Mouse (Mus musculus) liver, embryonic 15.5 days (tissue): ENCODE measurements around the gene Atp13a2. TPM values are rescaled to one million over a fixed set of nuclear protein-coding genes. Genes with fewer than 3 reads are reported as not detected.
A peak's percentile ranks its signal among the peaks of the same experiment; 100 is the strongest.

Source experiments
- ATAC-seq: fragments of 200-750 bp; cut with Nextera tagmentation; 2 replicates; pipeline ENCODE4 v1.8.0; 2017; ENCODE audit warnings: moderate number of reproducible peaks, mild to moderate bottlenecking, moderate library complexity; ENCODE audit not compliant: insufficient read depth
- H3K27ac ChIP-seq: fragments of 300-500 bp; sonication (generic); replicated peaks from 2 replicates; pipeline ENCODE4 v1.5.1; 2015; ENCODE audit warnings: mild to moderate bottlenecking, inconsistent platforms
- H3K27me3 ChIP-seq: fragments of 300-500 bp; sonication (generic); 2 replicates; pipeline ENCODE4 v1.6.1; 2015; ENCODE audit warnings: mild to moderate bottlenecking, inconsistent platforms
- H3K36me3 ChIP-seq: fragments of 300-500 bp; sonication (generic); replicated peaks from 2 replicates; pipeline ENCODE4 v1.6.1; 2015; ENCODE audit warnings: moderate library complexity, mild to moderate bottlenecking, inconsistent platforms
- H3K4me1 ChIP-seq: fragments of 300-500 bp; sonication (generic); replicated peaks from 2 replicates; pipeline ENCODE4 v1.6.1; 2015; ENCODE audit warnings: inconsistent platforms
- H3K4me2 ChIP-seq: fragments of 300-500 bp; sonication (generic); 2 replicates; pipeline ENCODE4 v1.6.1; 2015; ENCODE audit warnings: moderate library complexity, mild to moderate bottlenecking, inconsistent platforms
- H3K4me3 ChIP-seq: fragments of 300-500 bp; sonication (generic); replicated peaks from 2 replicates; pipeline ENCODE4 v1.5.1; 2015; ENCODE audit warnings: mild to moderate bottlenecking, inconsistent platforms
- H3K9ac ChIP-seq: fragments of 300-500 bp; sonication (generic); 2 replicates; pipeline ENCODE4 v1.6.1; 2015; ENCODE audit warnings: moderate library complexity, mild to moderate bottlenecking, inconsistent platforms
- H3K9me3 ChIP-seq: fragments of 300-500 bp; sonication (generic); replicated peaks from 2 replicates; pipeline ENCODE4 v1.6.1; 2016; ENCODE audit warnings: inconsistent platforms
- WGBS: fragments of 180-500 bp; shearing (Covaris S2); methylation state at CpG from one replicate; pipeline ENCODE4 v1.1.7; 2015; ENCODE audit warnings: mixed read lengths; ENCODE audit not compliant: insufficient replicate concordance; 5-methylcytosine and 5-hydroxymethylcytosine counted together
- polyA plus RNA-seq: library from polyadenylated mRNA; unstranded; fragments of >200 nt; fragmentation: Nextera tagmentation; extraction: Ambion mirVana; gene quantifications from 2 replicates; pipeline ENCODE4 v1.2.1, GENCODE M21; 2015

The Atp13a2 gene
- polyA plus RNA-seq, 1 experiment from 2014 or later, result 17.4 TPM

- Histone ChIP-seq H3K4me3 (no peak overlapping the region), H3K27me3 (no peaks in the 10 kb centered on the region), H3K9ac (no peak overlapping the region), H3K4me1 (peaks cover 9% of the 10 kb centered on the region), H3K36me3 (peaks cover 51% of the 10 kb centered on the region), H3K4me2 (no peak overlapping the region), H3K9me3 (no peaks in the 10 kb centered on the region), H3K27ac (no peak overlapping the region)
- peak; percentile 51; the same call in 1 of the 2 replicates for ATAC-seq
- 32% methylated on average over 9 of the region's 9 CpGs for WGBS
These were observed 10.1 kb downstream of the Atp13a2 start for GRCm38 (mm10) chr4:140996812-140997211.

- no peak overlapping the region for H3K4me2 ChIP-seq
- H3K27me3 ChIP-seq, result peaks cover 16% of the 10 kb centered on the region
- ATAC-seq, result no peak
- no peak overlapping the region for H3K4me3 ChIP-seq
- H3K9me3 ChIP-seq, result no peaks in the 10 kb centered on the region
- 79% methylated on average over 13 of the region's 13 CpGs for WGBS
- H3K36me3 ChIP-seq, result peaks cover 36% of the 10 kb centered on the region
- peaks cover 19% of the 10 kb centered on the region for H3K4me1 ChIP-seq
- no peak overlapping the region for H3K27ac ChIP-seq
- no peak overlapping the region for H3K9ac ChIP-seq
These were observed 19.3 kb downstream of the Atp13a2 start for GRCm38 (mm10) chr4:141005983-141006382.

DNA sequence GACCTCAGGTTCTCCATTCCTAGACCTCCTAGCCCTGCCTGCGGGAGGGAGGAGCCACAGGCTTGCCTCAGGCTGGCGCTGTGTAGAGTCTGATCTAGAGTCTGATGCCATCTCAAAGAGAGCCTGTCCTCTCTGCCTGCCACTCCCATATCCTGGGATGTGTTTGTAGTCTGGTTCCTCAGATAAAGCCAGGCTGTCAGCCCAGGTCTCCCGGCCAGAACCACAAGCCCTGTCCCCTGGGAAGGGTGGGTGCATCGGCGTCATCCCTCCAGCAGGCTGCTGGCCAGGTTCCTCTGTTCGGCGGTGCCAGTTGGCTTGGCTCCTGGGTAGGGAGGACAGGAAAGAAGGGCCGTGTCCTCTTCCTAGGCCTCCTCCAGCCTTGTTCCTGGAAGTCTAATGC, 21.4 kb downstream of the Atp13a2 start:
- H3K27ac ChIP-seq, result 0 out of 2 replicates have a peak overlapping the region, but pooled peaks have one; percentile 24
- ATAC-seq, result peak; percentile 83
- no peaks in the 10 kb centered on the region for H3K9me3 ChIP-seq
- H3K36me3 ChIP-seq, result peaks cover 30% of the 10 kb centered on the region
- H3K4me3 ChIP-seq, result no peak overlapping the region
- H3K4me1 ChIP-seq, result peaks cover 19% of the 10 kb centered on the region
- peaks cover 36% of the 10 kb centered on the region for H3K27me3 ChIP-seq
- peak overlapping the region; percentile 13; the same call in 1 of the 2 replicates for H3K4me2 ChIP-seq
- WGBS, result 26% methylated on average over 8 of the region's 8 CpGs
- H3K9ac ChIP-seq, result no peak overlapping the region

- H3K9me3 ChIP-seq, result no peaks in the 10 kb centered on the region
- 18% methylated on average over 7 of the region's 7 CpGs for WGBS
- H3K9ac ChIP-seq, result 0 out of 2 replicates have a peak within 1 kb of the TSS, but pooled peaks have one; percentile 6
- peak within 1 kb of the TSS; percentile 36 for H3K4me3 ChIP-seq
- no peak for ATAC-seq
- H3K27ac ChIP-seq, result no peak within 1 kb of the TSS
- H3K27me3 ChIP-seq, result peaks cover 40% of the 10 kb centered on the region
- H3K4me2 ChIP-seq, result peak within 1 kb of the TSS; percentile 59
- peaks cover 20% of the 10 kb centered on the region for H3K36me3 ChIP-seq
- H3K4me1 ChIP-seq, result peaks cover 19% of the 10 kb centered on the region
These were observed 23.4 kb downstream of the Atp13a2 start, which contains the start of gene Mfap2 for GRCm38 (mm10) chr4:141010118-141010517. TSS of gene Mfap2 (plus strand) at chr4:141010418.

GRCm38 (mm10) chr4:141010526-141010925, 23.9 kb downstream of the Atp13a2 start:
- Histone ChIP-seq H3K27me3 (peaks cover 40% of the 10 kb centered on the region), H3K4me2 (peak overlapping the region; percentile 59), H3K36me3 (peaks cover 17% of the 10 kb centered on the region), H3K4me3 (peak overlapping the region; percentile 36), H3K9ac (0 out of 2 replicates have a peak overlapping the region, but pooled peaks have one; percentile 6), H3K4me1 (peaks cover 19% of the 10 kb centered on the region), H3K27ac (no peak overlapping the region), H3K9me3 (no peaks in the 10 kb centered on the region)
- no peak for ATAC-seq
- WGBS, result 2% methylated on average over 26 of the region's 26 CpGs

GRCm38 (mm10) chr4:141010941-141011429, 24.3 kb downstream of the Atp13a2 start:
- no peak overlapping the region for H3K27ac ChIP-seq
- whole genome bisulfite sequencing, result 9% methylated on average over 17 of the region's 17 CpGs
- no peak overlapping the region for H3K9ac ChIP-seq

DNA sequence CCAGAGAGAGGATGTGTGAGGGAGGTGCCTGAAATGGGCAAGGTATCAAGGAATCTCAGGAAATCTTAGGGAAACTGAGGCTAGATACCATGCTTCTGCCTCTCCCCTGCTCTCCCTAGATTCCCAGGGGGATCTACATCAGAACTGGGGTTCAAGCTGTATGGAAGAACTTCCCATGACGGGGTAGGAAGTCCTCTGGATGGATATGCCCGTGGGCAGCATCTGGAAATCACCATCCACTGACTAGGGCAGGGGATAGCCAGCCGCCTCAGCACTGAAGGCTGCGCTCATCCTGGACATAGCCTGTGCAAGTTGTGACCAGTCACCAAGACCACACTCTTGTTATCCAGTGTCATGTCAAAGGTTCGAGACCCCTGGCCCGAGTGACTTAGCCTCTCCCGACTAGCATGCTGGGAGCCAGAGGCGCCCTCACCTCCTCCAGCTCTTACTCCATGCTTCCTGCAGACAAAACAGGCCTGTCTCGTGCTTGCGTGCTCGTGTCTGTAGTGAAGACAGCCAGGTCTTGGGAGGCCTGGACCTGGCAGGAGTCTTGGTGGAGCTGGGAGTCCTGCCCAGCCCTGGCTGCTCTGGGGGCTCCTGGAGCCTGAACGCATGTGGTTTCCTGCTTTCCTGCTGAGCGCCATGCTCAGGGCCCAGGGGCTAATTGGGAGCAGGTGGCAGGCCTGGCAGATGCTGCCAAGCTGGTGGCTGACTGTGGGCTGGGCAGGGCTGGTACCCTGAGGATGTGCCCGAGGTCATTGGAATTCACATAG, 25.1 kb downstream of the Atp13a2 start:
- no peak for ATAC-seq
- H3K9me3 ChIP-seq, result no peaks in the 10 kb centered on the region
- H3K27me3 ChIP-seq, result peaks cover 40% of the 10 kb centered on the region
- 63% methylated on average over 14 of the region's 14 CpGs for WGBS
- no peak overlapping the region for H3K4me2 ChIP-seq
- H3K36me3 ChIP-seq, result peaks cover 5% of the 10 kb centered on the region
- H3K4me1 ChIP-seq, result peaks cover 19% of the 10 kb centered on the region
- H3K9ac ChIP-seq, result no peak overlapping the region
- no peak overlapping the region for H3K4me3 ChIP-seq
- no peak overlapping the region for H3K27ac ChIP-seq

More at GRCm38 (mm10) chr4:141010941-141011429, 24.3 kb downstream of the Atp13a2 start:
- peaks cover 40% of the 10 kb centered on the region for H3K27me3 ChIP-seq
- peaks cover 13% of the 10 kb centered on the region for H3K36me3 ChIP-seq
- H3K4me1 ChIP-seq, result peaks cover 19% of the 10 kb centered on the region
- no peak for ATAC-seq
- no peaks in the 10 kb centered on the region for H3K9me3 ChIP-seq
- H3K4me2 ChIP-seq, result peak overlapping the region; percentile 59
- peak overlapping the region; percentile 36 for H3K4me3 ChIP-seq

- Histone ChIP-seq H3K36me3 (no peaks in the 10 kb centered on the region), H3K4me1 (peaks cover 19% of the 10 kb centered on the region), H3K4me2 (no peak overlapping the region), H3K9ac (no peak overlapping the region), H3K27me3 (peaks cover 40% of the 10 kb centered on the region), H3K9me3 (no peaks in the 10 kb centered on the region), H3K27ac (no peak overlapping the region), H3K4me3 (no peak overlapping the region)
- 69% methylated on average over 10 of the region's 10 CpGs for WGBS
- no peak for ATAC-seq
These were observed 25.9 kb downstream of the Atp13a2 start for GRCm38 (mm10) chr4:141012558-141012957.

DNA sequence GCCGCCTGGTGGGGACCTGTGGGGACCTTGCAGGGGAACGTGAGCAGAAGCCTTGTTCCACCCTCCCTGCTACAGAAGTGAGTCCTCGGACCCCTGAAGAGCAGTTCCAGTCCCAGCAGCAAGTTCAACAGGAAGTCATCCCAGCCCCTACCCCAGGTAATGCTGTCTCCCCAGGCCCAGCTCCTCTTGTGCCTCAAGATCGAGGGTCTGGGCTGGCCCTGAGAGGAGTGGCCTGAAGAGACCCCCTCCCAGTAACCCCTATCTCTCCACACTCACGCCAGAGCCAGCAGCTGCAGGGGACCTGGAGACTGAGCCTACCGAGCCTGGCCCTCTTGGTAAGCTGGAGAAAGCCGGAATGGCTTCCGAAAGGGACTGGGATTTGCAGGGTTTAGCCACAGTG, 27.4 kb downstream of the Atp13a2 start:
- H3K4me2 ChIP-seq, result no peak overlapping the region
- no peaks in the 10 kb centered on the region for H3K9me3 ChIP-seq
- no peaks in the 10 kb centered on the region for H3K36me3 ChIP-seq
- H3K27ac ChIP-seq, result no peak overlapping the region
- peaks cover 40% of the 10 kb centered on the region for H3K27me3 ChIP-seq
- H3K4me1 ChIP-seq, result peaks cover 6% of the 10 kb centered on the region
- WGBS, result 58% methylated on average over 8 of the region's 8 CpGs
- no peak overlapping the region for H3K9ac ChIP-seq
- ATAC-seq, result no peak
- H3K4me3 ChIP-seq, result no peak overlapping the region

DNA sequence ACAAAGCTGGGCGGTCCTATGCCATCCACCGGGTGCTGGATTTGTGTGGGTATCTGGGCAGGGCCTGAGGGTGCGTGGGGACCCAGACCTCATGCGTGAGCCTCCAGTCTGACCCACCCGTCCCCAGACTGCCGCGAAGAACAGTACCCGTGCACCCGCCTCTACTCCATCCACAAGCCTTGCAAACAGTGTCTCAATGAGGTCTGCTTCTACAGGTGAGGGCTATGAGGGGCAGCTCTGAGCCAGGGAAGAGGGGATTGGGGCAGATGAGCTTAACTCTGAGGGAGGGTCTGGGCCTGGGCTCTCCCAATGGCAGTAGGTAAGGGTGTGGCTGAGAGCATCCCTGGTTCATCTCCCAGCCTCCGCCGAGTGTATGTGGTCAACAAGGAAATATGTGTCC, 28.2 kb downstream of the Atp13a2 start:
- no peaks in the 10 kb centered on the region for H3K36me3 ChIP-seq
- H3K27ac ChIP-seq, result no peak overlapping the region
- H3K9ac ChIP-seq, result no peak overlapping the region
- H3K4me2 ChIP-seq, result no peak overlapping the region
- 75% methylated on average over 11 of the region's 11 CpGs for WGBS
- no peak for ATAC-seq
- peaks cover 6% of the 10 kb centered on the region for H3K4me1 ChIP-seq
- H3K27me3 ChIP-seq, result peaks cover 35% of the 10 kb centered on the region
- no peaks in the 10 kb centered on the region for H3K9me3 ChIP-seq
- no peak overlapping the region for H3K4me3 ChIP-seq

DNA sequence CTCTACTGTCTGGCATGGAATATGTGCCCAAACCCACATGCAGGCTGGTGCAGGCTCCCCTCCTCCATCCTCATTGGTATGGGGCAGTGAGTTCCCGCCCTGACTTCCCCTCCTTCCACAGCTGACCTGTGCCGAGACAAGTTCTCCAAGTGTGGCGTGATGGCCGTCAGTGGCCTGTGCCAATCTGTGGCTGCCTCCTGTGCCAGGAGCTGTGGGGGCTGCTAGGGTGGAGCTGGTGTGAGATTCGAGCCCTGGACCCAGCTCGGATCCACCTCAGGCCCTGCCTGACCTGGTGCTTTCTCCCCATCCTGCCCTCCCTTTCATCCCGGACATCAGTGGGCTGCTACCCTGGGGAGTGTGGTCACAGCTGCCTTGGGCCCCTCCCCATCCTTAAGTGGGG, 28.7 kb downstream of the Atp13a2 start:
- ATAC-seq, result no peak
- Histone ChIP-seq H3K9ac (no peak overlapping the region), H3K27ac (no peak overlapping the region), H3K4me3 (no peak overlapping the region), H3K36me3 (no peaks in the 10 kb centered on the region), H3K4me1 (peaks cover 4% of the 10 kb centered on the region), H3K9me3 (no peaks in the 10 kb centered on the region), H3K27me3 (peaks cover 30% of the 10 kb centered on the region), H3K4me2 (no peak overlapping the region)
- 53% methylated on average over 7 of the region's 7 CpGs for WGBS
